7 mouse cellular contexts compared by ENCODE assay signal in the genomic region with DNA sequence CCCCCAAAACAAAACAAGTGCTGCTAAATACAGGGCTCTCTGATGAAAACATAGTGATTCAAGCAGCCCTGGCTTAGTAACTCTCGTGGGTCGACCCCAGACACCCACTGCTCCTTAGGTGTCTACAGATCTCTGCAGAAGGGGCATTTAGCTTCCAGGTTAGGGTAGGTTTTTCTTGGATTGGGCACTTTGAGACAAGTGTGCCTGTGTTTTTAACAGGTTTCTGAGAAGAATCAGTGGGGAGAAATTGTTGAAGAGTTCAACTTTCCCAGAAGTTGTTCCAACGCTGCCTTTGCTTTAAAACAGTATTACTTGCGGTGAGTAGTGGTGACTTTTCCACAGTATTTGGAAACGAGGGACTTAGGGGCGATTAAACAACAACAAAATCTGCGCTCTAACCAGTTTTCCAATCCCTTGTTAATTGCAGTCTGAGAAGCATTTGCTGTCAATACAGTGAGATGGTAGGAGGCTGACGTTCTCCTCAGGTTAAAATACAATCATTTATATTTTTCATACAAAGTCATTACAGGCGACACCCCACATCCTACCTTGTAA. TPM values are rescaled to one million over a fixed set of nuclear protein-coding genes. Genes with fewer than 3 reads are reported as not detected.
A peak's percentile ranks its signal among the peaks of the same experiment; 100 is the strongest.
DNase-seq lines count a peak whose midpoint lies in the region; ATAC-seq lines count a peak whose summit lies in the region.

No protein-coding gene starts in this region.

- ATAC-seq in megakaryocyte, adult 5-6 weeks (ENCODE audit: poor library complexity, severe bottlenecking), result no peak
- no peak for ATAC-seq in embryonic facial prominence, embryonic 15.5 days (ENCODE audit: insufficient number of reproducible peaks, low FRiP score, low TSS enrichment, low read depth)
- ATAC-seq in limb, embryonic 12.5 days (ENCODE audit: insufficient number of reproducible peaks, insufficient read depth, low FRiP score, low TSS enrichment, low read depth), result no peak
- ATAC-seq in stomach, embryonic 14.5 days (ENCODE audit: insufficient number of reproducible peaks, insufficient read depth, low FRiP score, low read depth), result no peak

- H3K27me3 ChIP-seq in megakaryocyte, embryonic 14.5 days (replicated peaks), result no peaks in the 10 kb centered on the region
- no peaks in the 10 kb centered on the region for H3K27me3 ChIP-seq in embryonic facial prominence, embryonic 15.5 days
- H3K27me3 ChIP-seq in limb, embryonic 12.5 days, result no peaks in the 10 kb centered on the region
- no peaks in the 10 kb centered on the region for H3K27me3 ChIP-seq in stomach, embryonic 14.5 days (ENCODE audit: control insufficient read depth, insufficient read depth, low read length)

- peak overlapping the region; percentile 100 for H3K27ac ChIP-seq in embryonic facial prominence, embryonic 15.5 days (replicated peaks)
- H3K27ac ChIP-seq in limb, embryonic 12.5 days, result peak overlapping the region; percentile 100
- H3K27ac ChIP-seq in stomach, embryonic 14.5 days (ENCODE audit: low read length), result peak overlapping the region; percentile 100

- peaks cover 27% of the 10 kb centered on the region for H3K36me3 ChIP-seq in megakaryocyte, embryonic 14.5 days (replicated peaks; ENCODE audit: low read length)
- no peaks in the 10 kb centered on the region for H3K36me3 ChIP-seq in embryonic facial prominence, embryonic 15.5 days
- H3K36me3 ChIP-seq in limb, embryonic 12.5 days, result peaks cover 16% of the 10 kb centered on the region; the same call in 1 of the 2 replicates
- H3K36me3 ChIP-seq in stomach, embryonic 14.5 days (ENCODE audit: control insufficient read depth, insufficient read depth, low read length), result no peaks in the 10 kb centered on the region; the same call in 1 of the 2 replicates

- WGBS in embryonic facial prominence, embryonic 15.5 days, result 3% methylated on average over 9 of the region's 9 CpGs
- WGBS in limb, embryonic 12.5 days, result 2% methylated on average over 9 of the region's 9 CpGs
- WGBS in stomach, embryonic 14.5 days, result 6% methylated on average over 9 of the region's 9 CpGs

- peak overlapping the region; percentile 93 for H3K4me3 ChIP-seq in megakaryocyte, embryonic 14.5 days (replicated peaks)
- H3K4me3 ChIP-seq in embryonic facial prominence, embryonic 15.5 days (replicated peaks), result peak overlapping the region; percentile 84
- peak overlapping the region; percentile 81 for H3K4me3 ChIP-seq in limb, embryonic 12.5 days (replicated peaks)
- H3K4me3 ChIP-seq in stomach, embryonic 14.5 days (ENCODE audit: low read depth, low read length), result peak overlapping the region; percentile 90

- no peak for DNase-seq in adrenal gland, postnatal 25 days
- no peak for DNase-seq in urinary bladder, postnatal 4 days (ENCODE audit: low spot score in 2 of 2)

- peaks cover 28% of the 10 kb centered on the region; the same call in 1 of the 2 replicates for H3K4me1 ChIP-seq in megakaryocyte, embryonic 14.5 days
- H3K4me1 ChIP-seq in embryonic facial prominence, embryonic 15.5 days, result peaks cover 7% of the 10 kb centered on the region; the same call in 1 of the 2 replicates
- H3K4me1 ChIP-seq in limb, embryonic 12.5 days (replicated peaks), result peaks cover 6% of the 10 kb centered on the region
- H3K4me1 ChIP-seq in stomach, embryonic 14.5 days (ENCODE audit: control insufficient read depth, insufficient read depth, low read length), result peaks cover 7% of the 10 kb centered on the region

- H3K9ac ChIP-seq in embryonic facial prominence, embryonic 15.5 days, result peak overlapping the region; percentile 99
- H3K9ac ChIP-seq in limb, embryonic 12.5 days (replicated peaks), result peak overlapping the region; percentile 99
- H3K9ac ChIP-seq in stomach, embryonic 14.5 days (replicated peaks; ENCODE audit: low read depth, low read length), result peak overlapping the region; percentile 100

- H3K9me3 ChIP-seq in megakaryocyte, embryonic 14.5 days, result no peaks in the 10 kb centered on the region
- H3K9me3 ChIP-seq in embryonic facial prominence, embryonic 15.5 days (replicated peaks), result no peaks in the 10 kb centered on the region
- H3K9me3 ChIP-seq in limb, embryonic 12.5 days, result no peaks in the 10 kb centered on the region
- no peaks in the 10 kb centered on the region for H3K9me3 ChIP-seq in stomach, embryonic 14.5 days (ENCODE audit: control insufficient read depth, low read depth, low read length)

- H3K4me2 ChIP-seq in embryonic facial prominence, embryonic 15.5 days (replicated peaks), result peak overlapping the region; percentile 71
- peak overlapping the region; percentile 83 for H3K4me2 ChIP-seq in limb, embryonic 12.5 days
- H3K4me2 ChIP-seq in stomach, embryonic 14.5 days (replicated peaks; ENCODE audit: low read depth, low read length), result peak overlapping the region; percentile 88

RNA-seq across cellular contexts. Expression of a gene that starts 1.6 kb away (rescaled TPM):
- polyA plus RNA-seq in megakaryocyte, embryonic 14.5 days (2012; ENCODE audit: insufficient read depth, low replicate concordance), result 4.4 and 5.9 TPM in 2 replicates
- total RNA-seq in megakaryocyte, adult 5-6 weeks (2015), result 39.0 and 44.5 TPM in 2 replicates
- total RNA-seq in megakaryocyte, adult 5-6 weeks (2017), result 28.5 and 36.2 TPM in 2 replicates
- 21.3 and 22.8 TPM in 2 replicates for polyA plus RNA-seq in embryonic facial prominence, embryonic 15.5 days (2015; fragmentation: Nextera tagmentation; extraction: Ambion mirVana)
- polyA plus RNA-seq in limb, embryonic 12.5 days (2016; fragmentation: Nextera tagmentation; extraction: Ambion mirVana), result 35.6 and 36.5 TPM in 2 replicates
- polyA plus RNA-seq in stomach, embryonic 14.5 days (2014; fragmentation: Nextera tagmentation; extraction: Ambion mirVana), result 29.6 and 31.2 TPM in 2 replicates
- total RNA-seq in adrenal gland, postnatal 25 days (2021), result 37.9 and 51.1 TPM in 2 replicates
